Mouse (Mus musculus) brain, embryonic 14.5 days (tissue): ENCODE data around the gene Camsap2. TPM values are rescaled to one million over a fixed set of nuclear protein-coding genes. Genes with fewer than 3 reads are reported as not detected.

ENCODE experiments used
- DNase-seq: peaks from one replicate; pipeline ENCODE4 v3.0.0-alpha.2; 2011; ENCODE audit warnings: low read depth
- CTCF ChIP-seq: fragments of 200-500 bp; IDR thresholded peaks from 2 replicates; pipeline ENCODE4 v1.5.1; 2012; ENCODE audit warnings: inconsistent platforms, mild to moderate bottlenecking, moderate library complexity, borderline replicate concordance; ENCODE audit not compliant: insufficient read depth, insufficient read length; ENCODE audit errors: extremely low read depth
- POLR2A ChIP-seq: fragments of 200-500 bp; IDR thresholded peaks from 2 replicates; pipeline ENCODE4 v1.6.1; 2012; ENCODE audit warnings: mild to moderate bottlenecking, inconsistent platforms, borderline replicate concordance; ENCODE audit not compliant: poor library complexity, insufficient read depth, insufficient read length, severe bottlenecking; ENCODE audit errors: extremely low read depth
- polyA plus RNA-seq: library from polyadenylated mRNA; depleted of rRNA; stranded (reverse); fragments of >200 nt; gene quantifications from 2 replicates; pipeline ENCODE4 v1.2.3, GENCODE M21; 2012

Camsap2 gene
- polyA plus RNA-seq, 1 experiment: 65.6 TPM

DNA sequence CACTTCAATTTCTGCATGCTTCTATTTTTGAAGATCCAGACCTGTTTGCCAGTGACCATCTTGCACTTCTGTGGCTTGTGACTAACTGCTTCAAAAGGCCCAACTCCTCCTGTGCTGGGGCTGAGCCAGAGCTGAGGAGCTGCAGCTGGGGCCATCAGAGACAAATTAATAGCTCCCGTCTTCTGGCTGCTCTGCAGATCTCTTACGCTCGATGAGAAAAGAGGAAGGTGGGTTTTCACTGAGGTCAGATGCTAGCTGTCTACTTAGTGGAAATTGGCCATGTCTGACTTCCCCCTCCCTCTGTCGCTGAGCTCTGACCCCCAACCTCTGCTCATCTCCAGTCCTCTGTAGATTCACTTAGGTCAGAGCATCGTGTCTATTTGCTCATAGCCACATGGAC is 96.2 kb downstream of the Camsap2 start:
- no peak for DNase-seq
- TF ChIP-seq CTCF (no peak), POLR2A (no peak)

DNA sequence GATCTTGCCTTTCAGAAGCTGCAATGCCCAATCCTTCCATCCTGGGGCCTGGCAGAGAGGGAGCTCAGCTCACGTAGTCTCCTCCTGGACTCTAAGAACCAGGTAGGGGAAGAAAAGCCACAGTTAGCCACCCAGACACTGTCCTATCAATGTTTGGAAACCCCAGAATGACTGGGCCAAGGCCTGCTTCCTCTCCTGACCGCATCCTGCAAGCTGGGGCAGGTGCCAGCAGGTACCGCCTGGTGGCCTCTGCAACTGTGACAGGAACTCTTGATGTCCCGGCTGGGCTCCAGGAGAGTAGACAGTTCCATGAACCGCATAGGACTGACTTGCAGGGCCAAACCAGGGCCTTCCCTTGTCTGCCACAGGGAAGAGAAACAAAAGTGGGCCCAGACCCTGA is 98.5 kb downstream of the Camsap2 start:
- TF ChIP-seq POLR2A (no peak), CTCF (no peak)
- no peak for DNase-seq

DNA sequence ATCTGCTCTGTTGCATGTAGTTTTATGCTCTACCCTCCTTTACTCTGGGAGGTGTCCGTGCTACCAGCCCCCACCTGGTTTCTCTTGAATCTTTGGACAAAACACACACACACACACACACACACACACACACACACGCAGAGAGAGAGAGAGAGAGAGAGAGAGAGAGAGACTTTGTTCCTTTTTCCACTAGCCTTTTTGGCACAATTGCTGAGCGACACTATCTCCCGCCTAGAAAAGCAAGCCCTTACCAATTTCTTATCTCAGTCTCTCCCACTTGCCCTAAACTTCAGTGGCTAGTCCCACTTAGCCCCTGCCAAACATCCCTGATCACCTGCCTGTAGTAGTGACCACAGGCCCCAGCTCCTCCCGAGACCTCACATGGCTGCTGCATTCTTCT is 101.4 kb downstream of the Camsap2 start:
- TF ChIP-seq POLR2A (no peak), CTCF (no peak)
- no peak for DNase-seq

DNA sequence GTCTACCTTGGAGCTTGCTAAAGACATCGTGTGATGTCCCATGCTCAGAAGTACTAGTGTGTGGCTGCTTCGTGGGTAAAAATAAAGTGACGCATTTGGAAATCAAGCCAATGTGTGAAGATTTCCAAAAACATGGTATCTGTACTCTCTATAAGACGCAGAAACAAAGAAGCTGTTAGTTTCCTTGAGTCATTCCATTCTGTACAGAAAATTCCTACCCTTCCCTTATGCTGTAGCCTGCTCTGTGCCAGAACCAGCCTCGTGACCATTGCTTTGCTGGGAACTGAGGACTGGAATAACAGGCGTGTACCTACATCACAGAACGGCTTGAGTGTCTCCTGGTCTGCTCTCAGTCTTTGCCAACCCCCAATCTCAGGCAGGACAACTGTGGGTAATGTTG is 104.1 kb downstream of the Camsap2 start:
- TF ChIP-seq CTCF: no peak
- TF ChIP-seq POLR2A: no peak
- no peak for DNase-seq

DNA sequence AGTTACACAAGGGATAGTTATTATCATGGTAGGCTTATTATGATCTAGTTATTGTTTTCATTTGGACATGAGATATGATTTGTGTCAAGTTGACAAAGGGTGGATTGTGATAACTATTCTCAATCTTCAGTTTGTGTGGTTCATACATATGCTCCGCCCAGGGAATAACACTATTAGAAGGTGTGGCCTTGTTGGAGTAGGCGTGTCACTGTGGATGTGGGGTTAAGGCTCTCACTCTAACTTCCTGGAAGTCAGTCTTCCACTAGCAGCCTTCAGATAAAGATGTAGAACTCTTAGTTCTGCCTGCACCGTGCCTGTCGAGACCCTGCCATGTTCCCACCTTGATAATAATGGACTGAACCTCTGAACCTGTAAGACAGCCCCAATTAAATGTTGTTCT is 107.4 kb downstream of the Camsap2 start:
- TF ChIP-seq POLR2A (no peak), CTCF (no peak)
- no peak for DNase-seq

DNA sequence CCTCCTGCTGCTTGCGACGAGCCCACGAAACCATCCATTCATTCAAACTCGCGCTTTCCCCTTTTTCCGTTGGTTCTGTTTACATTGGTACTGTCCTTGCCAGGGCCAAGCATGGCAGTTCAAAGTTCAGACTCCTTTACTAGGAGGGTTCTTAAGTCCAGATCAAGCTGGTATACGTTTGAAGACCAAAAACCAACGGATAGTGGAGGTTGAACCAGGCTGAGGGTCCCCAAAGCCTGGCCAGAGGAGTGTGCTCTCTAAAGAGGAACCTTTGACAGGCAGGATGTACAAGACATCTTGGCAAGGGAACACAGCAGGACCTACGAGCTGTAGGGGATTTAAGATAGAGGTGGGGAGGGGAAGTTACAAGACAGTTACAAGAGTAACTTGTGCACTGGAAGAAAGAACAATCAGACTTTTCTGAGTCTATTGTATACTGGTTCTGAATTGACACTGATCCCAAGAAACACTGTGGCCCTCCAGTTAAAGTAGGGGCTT is 111.3 kb downstream of the Camsap2 start:
- no peak for TF ChIP-seq POLR2A
- peak; percentile 33; the same call in 1 of the 2 replicates for TF ChIP-seq CTCF
- no peak for DNase-seq

DNA sequence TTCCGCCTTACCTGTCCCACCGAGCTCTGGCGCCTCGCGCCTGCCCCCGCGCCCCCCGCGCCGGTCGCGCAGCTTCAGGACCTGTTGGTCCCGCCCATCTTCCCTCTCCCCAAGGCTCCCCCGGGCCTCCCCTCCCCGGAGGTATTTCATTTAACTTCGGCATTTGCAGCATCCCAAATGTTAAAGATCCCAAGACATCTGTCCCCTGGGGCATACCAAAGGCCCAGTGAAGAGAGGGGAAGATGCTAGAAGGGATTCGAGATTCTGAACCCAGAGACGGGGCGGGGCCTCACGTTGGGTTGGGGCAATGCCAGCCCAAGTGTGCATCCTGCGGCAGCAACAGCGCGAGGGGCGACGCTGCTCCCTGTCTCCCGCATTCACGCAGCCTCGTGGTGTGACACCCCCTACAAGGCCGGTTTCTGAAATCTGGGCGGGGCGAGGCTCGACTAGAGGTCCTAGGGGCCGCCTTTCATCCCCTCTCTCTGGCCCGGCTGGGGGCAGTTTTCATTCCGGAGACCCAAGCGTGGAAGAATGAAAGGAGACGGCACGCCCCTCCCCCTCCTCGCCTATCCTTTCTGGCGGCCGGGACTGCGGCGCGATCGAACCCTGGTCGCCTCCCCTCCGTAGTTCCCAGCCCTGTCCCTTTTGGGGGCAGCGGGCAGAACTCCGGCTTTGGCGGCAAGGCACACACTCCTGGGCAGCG is 111.9 kb downstream of the Camsap2 start, which contains the start of gene Inava:
Inava (minus strand) TSS at position 373 of the 703 bp plus-strand sequence.
- 0 out of 2 replicates have a peak, but pooled peaks have one; percentile 11 for TF ChIP-seq POLR2A
- no peak for TF ChIP-seq CTCF
- peak; percentile 91 for DNase-seq

DNA sequence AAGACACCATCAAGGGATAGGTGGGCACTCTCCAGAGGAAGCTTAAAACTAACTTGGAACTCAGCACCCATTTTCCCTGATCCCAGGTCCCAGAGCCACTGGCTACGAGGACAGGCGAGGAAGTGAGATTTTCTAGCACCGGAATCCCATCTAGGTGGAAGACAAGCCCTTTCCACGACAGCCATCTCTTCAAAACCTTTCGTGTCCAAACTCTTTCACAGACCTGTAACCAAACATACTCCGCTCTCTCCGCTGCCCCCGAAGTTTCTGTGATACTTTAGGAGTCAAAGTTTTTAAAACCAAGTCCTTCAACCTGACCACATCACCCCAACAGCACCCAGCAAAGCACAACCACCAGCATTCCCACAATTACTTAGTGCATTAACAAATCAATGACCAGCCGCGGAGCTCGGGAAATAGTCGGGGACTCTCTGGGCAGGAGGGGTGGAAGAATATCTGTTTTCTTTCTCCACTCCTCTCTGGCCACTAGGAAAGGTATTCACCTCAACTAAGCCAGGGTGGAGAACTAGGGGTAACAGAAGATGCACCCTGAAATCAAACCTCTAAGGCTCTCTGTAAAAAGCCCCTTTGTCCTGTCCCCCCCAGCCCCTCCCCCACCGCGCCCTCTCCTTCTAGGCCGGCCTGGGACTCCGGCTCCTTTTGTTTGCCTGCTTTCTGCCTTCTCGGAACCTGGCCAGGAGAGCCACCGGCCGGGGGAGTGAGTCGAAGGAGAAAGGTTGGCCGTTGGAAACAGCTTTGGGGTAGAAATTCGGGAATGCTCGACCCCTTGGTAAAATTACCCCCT is 112.7 kb downstream of the Camsap2 start:
- no peak for TF ChIP-seq POLR2A
- no peak for TF ChIP-seq CTCF
- peak; percentile 40 for DNase-seq

DNA sequence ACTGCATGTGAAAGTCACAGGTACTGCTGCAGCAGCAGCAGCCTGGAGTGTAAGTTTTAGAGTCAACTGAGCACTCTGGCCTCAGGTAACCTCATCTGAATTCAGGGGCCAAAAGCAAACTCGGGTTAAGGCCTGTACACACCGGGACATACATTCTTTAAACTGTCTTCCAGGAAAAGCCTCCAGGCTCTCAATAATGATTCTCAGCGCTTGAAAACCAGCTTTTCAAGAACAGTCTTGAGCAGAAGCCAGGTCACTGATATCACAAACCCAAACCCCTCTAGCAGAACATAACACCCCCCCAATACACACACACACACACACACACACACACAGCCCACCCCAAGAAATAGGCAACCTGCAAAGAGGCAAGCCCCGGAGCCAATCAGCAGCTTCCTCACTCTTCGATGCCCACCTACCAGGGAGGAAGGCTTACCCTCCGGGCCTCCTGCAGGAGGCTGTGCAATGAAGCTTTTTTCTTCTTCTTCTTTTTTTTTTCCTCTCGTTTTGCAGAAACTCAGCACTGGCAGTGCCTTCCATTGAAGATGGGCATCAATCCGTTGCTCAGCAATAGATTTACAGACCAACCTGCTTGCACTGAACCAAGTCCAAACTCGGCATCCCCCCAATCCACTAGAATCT is 113.5 kb downstream of the Camsap2 start:
- no peak for TF ChIP-seq POLR2A
- TF ChIP-seq CTCF: no peak
- DNase-seq: peak; percentile 60

DNA sequence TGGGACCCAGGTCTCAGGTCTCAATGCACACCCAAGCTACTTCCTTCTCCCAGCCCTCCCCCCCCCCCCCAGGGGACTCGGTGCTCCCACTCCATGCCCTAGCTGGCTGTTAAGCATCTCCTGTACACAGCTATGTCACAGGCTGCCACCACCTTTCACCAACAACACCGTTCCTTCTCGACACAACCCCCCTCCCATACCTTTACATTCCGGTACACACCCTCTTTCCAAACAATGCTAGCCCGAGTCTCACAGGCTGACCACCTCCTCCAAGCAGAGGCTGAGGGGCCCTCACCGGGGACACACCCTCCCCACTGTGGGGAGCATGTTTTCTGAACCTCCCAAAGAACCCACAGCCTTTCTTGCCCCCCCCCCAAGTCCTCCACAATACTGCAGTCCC is 114.3 kb downstream of the Camsap2 start:
- no peak for TF ChIP-seq POLR2A
- no peak for TF ChIP-seq CTCF
- DNase-seq: no peak

DNA sequence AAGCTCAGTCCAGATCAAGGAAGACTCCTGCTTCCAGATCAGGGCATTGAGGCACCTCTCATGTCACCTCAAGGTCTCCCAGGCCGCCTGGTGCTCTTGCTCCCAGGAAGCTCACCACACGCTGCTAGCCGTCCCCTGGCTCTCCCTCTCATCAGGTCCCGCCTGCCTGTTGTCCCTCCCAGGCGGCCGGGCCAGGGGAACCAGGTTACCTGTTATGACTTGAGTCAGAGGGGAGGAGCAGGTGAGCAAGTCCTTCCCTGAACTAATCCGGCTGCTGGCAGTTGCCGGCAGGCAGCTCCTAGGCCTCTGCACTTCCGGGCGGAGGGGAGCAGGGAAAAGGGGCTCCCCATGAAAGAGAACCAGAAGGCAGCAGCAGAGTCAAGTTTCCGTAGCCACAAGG is 115.7 kb downstream of the Camsap2 start:
- DNase-seq: no peak
- TF ChIP-seq CTCF (no peak), POLR2A (no peak)
